11 mouse cellular contexts compared by ENCODE assay signal in genomic region chr4:21173019-21173418, GRCm38 (mm10).
"Had no signal": no experiment of that assay in that cellular context is flagged by ENCODE, and none has a peak within 500 bp of the region (broad histone marks: within the 10 kb centered on the region; RNA-seq: fewer than 3 reads in every experiment).

No protein-coding gene starts in this region.

- H3K9me3 ChIP-seq: kidney, embryonic 15.5 days; limb, embryonic 13.5 days; liver, embryonic 15.5 days had no signal

- H3K9ac ChIP-seq: kidney, embryonic 15.5 days; limb, embryonic 13.5 days; liver, embryonic 15.5 days; lung, embryonic 14.5 days had no signal

- H3K4me1 ChIP-seq: kidney, embryonic 15.5 days; limb, embryonic 13.5 days; liver, embryonic 15.5 days had no signal

- H3K36me3 ChIP-seq: kidney, embryonic 15.5 days; limb, embryonic 13.5 days; liver, embryonic 15.5 days had no signal

- H3K4me3 ChIP-seq: kidney, embryonic 15.5 days; limb, embryonic 13.5 days; liver, embryonic 15.5 days had no signal

- H3K27ac ChIP-seq: kidney, embryonic 15.5 days; limb, embryonic 13.5 days; liver, embryonic 15.5 days; macrophage; stomach, postnatal 0 days had no signal

- DNase-seq: kidney, adult 2 months; kidney, postnatal 14 days; left cerebral cortex, postnatal 4 days; lung, embryonic 14.5 days; lung, postnatal 10 days had no signal

- H3K4me2 ChIP-seq: kidney, embryonic 15.5 days; limb, embryonic 13.5 days; liver, embryonic 11.5 days; liver, embryonic 15.5 days; lung, embryonic 14.5 days had no signal

- H3K27me3 ChIP-seq: kidney, embryonic 15.5 days; limb, embryonic 13.5 days; liver, embryonic 15.5 days had no signal
